Mouse (Mus musculus) lung, adult 2 months (tissue): ENCODE results near the gene Nrk. TPM values are rescaled to one million over a fixed set of nuclear protein-coding genes. Genes with fewer than 3 reads are reported as not detected.

Experiments
- DNase-seq: peaks from one replicate; pipeline ENCODE4 v3.0.0; 2022
- H3K4me1 ChIP-seq: fragments of 200-500 bp; 2 replicates; pipeline ENCODE4 v1.6.1; 2011; ENCODE audit warnings: low read length; ENCODE audit not compliant: control insufficient read depth, insufficient read depth
- H3K4me3 ChIP-seq: fragments of 200-500 bp; replicated peaks from 2 replicates; pipeline ENCODE3; 2011; ENCODE audit warnings: low read depth, mild to moderate bottlenecking, control low read depth, low read length; ENCODE audit errors: extremely low read depth
- CTCF ChIP-seq: fragments of 200-500 bp; IDR thresholded peaks from 2 replicates; pipeline ENCODE4 v1.5.1; 2011; ENCODE audit warnings: mild to moderate bottlenecking, low read length, control low read depth; ENCODE audit not compliant: insufficient read depth
- POLR2A ChIP-seq: fragments of 200-500 bp; IDR thresholded peaks from 2 replicates; pipeline ENCODE4 v1.6.1; 2011; ENCODE audit warnings: low read depth, mild to moderate bottlenecking, control low read depth, low read length, borderline replicate concordance; ENCODE audit errors: extremely low read depth
- WGBS: fragments of 180-500 bp; shearing (Covaris S2); methylation state at CpG from one replicate; pipeline ENCODE4 v1.1.7; 2018; 5-methylcytosine and 5-hydroxymethylcytosine counted together
- polyA plus RNA-seq: library from polyadenylated mRNA; depleted of rRNA; stranded (reverse); fragments of >200 nt; gene quantifications from 2 replicates; pipeline ENCODE4 v1.2.3, GENCODE M21; 2012; rRNA removed

Nrk gene
- polyA plus RNA-seq, 1 experiment: 0.12 TPM

DNA sequence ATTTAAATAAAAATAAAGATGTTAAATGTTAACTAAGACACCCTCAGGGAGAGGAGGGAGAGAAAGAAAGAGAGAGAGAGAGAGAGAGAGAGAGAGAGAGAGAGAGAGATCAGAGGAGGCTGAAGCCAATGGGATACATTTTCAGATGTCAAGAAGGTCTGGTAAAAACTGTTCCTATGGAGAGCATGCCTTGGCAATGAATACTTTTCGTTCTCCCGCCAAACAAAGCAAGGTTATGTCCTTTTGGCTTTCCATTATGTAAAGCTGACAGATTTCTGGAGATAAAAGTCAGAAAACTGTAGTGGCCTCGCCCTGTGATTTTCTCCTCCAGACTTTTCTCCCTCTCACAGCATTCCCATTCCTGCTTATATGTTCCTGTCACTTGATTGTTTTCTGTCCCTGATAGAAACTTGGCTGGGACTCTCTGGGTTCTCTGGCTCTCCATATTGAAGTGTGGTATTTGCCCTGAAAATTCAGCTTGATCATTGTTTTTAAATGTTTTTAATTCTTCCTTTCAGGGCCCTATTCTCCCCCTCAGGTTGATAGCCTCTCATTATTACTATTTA lies 112.4 kb downstream of the Nrk start:
- H3K4me1 ChIP-seq: no peaks in the 10 kb centered on the region
- H3K4me3 ChIP-seq: no peak overlapping the region
- WGBS: 50% methylated on average over 3 of the region's 3 CpGs
- TF ChIP-seq CTCF (no peak), POLR2A (no peak)
- DNase-seq: no peak

DNA sequence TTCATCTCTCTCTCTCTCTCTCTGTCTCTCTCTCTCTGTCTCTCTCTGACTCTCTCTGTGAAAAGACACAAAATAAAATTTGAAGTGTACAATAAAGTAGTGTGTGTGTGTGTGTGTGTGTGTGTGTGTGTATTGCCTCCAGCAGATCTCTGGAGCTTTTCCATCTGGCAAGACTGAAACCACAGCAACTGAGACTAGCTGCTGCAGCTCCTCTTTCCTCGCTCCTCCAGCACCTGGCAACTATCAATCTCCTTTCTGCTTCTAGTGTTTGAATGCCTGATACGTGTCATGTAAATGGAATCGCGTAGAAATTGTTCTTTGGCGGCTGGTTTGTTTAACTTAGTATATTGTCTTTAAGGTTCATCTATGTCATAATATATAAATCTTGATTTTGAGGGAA lies 113.1 kb downstream of the Nrk start:
- no peaks in the 10 kb centered on the region for H3K4me1 ChIP-seq
- WGBS: 52% methylated on average over 5 of the region's 5 CpGs
- TF ChIP-seq CTCF: no peak
- no peak for TF ChIP-seq POLR2A
- no peak for DNase-seq
- no peak overlapping the region for H3K4me3 ChIP-seq

DNA sequence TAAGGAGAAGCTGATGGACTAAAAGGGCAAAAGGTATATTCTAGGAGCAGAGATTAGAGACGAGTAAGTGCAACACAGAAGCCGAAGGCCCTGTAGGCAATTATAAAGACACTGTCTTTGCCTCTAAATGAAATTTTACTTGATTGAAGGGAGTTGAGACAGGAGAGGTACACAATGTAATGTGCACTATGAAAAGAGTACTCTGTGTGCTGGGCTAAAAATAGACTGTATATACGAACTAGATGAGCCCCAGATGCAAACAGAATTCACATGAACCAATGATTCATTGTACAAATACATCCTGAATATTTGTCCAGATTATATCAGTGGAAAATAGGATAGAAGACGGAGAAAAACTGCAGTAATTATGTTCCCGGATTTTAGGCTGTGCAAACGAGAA lies 113.7 kb downstream of the Nrk start:
- no peak for DNase-seq

DNA sequence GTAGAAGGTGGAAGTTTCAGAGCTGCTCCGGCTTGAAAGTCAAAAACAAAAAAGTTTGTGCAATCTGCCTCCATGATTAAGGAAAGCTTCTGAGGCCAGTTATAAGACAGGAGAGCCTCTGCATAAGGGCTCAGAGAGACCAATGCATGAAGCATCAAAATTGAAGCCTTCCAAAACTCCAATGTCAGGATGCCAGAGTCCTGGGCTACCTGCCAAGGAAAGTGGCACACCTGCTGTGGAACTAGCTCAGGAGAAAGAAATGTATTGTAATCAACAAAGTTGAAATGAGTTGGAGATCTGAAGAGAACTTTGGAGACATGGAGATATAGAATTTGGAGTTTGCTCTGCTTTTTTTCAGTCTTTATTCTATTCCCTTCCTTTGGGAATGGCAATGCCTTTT lies 123.4 kb downstream of the Nrk start:
- 95% methylated on average over 1 of the region's 1 CpGs for WGBS
- H3K4me1 ChIP-seq: no peaks in the 10 kb centered on the region
- TF ChIP-seq CTCF: no peak
- no peak for TF ChIP-seq POLR2A
- DNase-seq: no peak
- no peak overlapping the region for H3K4me3 ChIP-seq

More for the DNA sequence above, 113.7 kb downstream of the Nrk start:
- H3K4me3 ChIP-seq: no peak overlapping the region
- no peak for TF ChIP-seq POLR2A
- no peak for TF ChIP-seq CTCF
- no peaks in the 10 kb centered on the region for H3K4me1 ChIP-seq
- WGBS: 58% methylated on average over 6 of the region's 6 CpGs

DNA sequence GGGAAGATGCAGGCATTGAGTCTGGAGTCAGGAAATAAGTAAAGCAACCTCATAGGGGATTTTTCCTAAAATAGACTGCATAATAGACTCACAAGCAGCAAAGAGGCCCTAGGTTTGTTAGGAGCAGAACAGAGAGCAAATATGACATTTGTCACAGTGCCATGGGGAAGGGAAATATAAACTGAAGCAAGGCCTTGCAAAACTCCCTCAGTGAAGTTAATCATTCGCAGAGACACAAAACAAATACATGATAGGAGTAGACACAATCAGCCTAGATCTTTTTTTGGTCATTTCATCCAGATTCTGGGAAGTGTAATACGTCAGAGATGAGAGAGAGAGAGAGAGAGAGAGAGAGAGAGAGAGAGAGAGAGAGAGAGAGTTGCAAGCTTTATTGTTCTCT lies 125.1 kb downstream of the Nrk start:
- 50% methylated on average over 2 of the region's 2 CpGs for WGBS
- no peak for DNase-seq
- Histone ChIP-seq H3K4me1 (no peaks in the 10 kb centered on the region), H3K4me3 (no peak overlapping the region)
- no peak for TF ChIP-seq POLR2A
- no peak for TF ChIP-seq CTCF

DNA sequence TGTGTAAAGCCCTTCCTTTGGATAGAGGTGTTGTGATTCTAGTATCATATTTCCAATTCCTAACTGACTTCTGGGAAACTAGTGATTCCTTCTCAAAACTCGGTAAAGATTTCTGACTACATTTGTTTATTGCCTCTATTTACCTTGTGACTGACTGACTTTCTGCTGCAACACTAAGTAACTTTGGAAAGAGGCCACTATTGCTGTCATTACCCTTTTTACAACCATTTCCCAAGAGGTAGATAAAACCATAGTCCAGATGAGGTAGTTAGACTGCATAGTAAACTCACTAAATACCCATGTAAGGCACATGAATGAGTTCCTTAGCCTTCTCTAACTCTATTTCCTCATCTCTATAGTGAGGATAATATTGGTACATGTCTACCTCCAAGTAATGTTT lies 126.9 kb downstream of the Nrk start:
- Histone ChIP-seq H3K4me3 (no peak overlapping the region), H3K4me1 (no peaks in the 10 kb centered on the region)
- TF ChIP-seq POLR2A (no peak), CTCF (no peak)
- 83% methylated on average over 1 of the region's 1 CpGs for WGBS
- DNase-seq: no peak

DNA sequence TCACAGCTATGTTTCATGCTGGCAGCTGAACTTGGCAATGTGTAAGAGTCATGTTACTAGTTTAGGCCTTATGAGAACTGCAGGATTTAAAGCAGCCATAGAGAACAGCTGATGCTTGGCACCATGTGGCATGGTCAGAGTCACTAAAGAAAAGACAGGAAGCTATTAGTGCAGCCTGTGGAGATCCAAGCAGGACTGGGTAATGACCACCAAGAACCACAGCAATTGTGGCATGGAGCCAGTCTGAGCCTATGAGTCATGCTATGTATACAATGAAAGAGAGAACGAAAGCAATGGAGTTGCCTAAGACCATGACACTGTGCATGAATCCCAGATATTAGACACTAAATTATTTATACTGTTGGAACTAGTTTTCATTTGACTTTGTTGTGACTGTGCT lies 137.7 kb downstream of the Nrk start:
- H3K4me1 ChIP-seq: no peaks in the 10 kb centered on the region
- no peak for DNase-seq
- WGBS: 45% methylated on average over 1 of the region's 1 CpGs
- H3K4me3 ChIP-seq: no peak overlapping the region
- TF ChIP-seq POLR2A: no peak
- TF ChIP-seq CTCF: no peak

DNA sequence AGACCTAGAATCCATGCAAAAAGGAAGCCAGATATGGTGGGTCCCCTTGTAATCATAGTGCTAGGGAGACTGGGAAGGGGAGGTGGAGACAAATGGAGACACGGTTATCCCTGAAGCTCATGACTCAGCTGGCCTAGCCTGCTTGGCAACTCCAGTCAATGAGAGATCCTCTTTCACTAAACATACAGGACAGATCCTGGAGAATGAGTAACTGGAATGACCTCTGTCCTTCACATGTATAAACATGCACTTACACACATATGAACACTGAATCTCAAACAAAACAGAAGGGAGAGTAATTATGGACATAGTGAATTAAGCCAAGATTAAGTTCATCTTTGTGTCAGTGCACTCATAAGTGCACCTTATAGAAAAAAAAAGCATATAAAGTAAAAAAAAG lies 138.9 kb downstream of the Nrk start:
- 65% methylated on average over 1 of the region's 1 CpGs for WGBS
- no peaks in the 10 kb centered on the region for H3K4me1 ChIP-seq
- no peak overlapping the region for H3K4me3 ChIP-seq
- no peak for TF ChIP-seq CTCF
- TF ChIP-seq POLR2A: no peak
- DNase-seq: no peak

Other genes starting within 250 kb of the Nrk start
- gene Serpina7, start 170.8 kb downstream of the Nrk start, polyA plus RNA-seq: 0.15 TPM in 2 replicates
- gene 4930513O06Rik, start 171.8 kb downstream of the Nrk start, polyA plus RNA-seq: not detected in 2 replicates